Mouse (Mus musculus): ENCODE data around the gene Gm26620. TPM values are rescaled to one million over a fixed set of nuclear protein-coding genes. Genes with fewer than 3 reads are reported as not detected.
A peak's percentile ranks its signal among the peaks of the same experiment; 100 is the strongest.

Gene Gm26620
- total and polyA plus RNA-seq, 3 experiments, result 0.52 to 4.2 (median 1.9) TPM

GRCm38 (mm10) chr1:170882915-170883485 lies 1.9 kb upstream of the Gm26620 start:
- Histone ChIP-seq H3K4me1 (ENCODE audit: control insufficient read depth in 1 of 2, insufficient read depth in 2 of 2) (peaks cover 0 to 14% of the 10 kb centered on the region in 2 experiments; a peak in 2 of 4 replicates), H3K9ac (ENCODE audit: insufficient read depth, low read depth) (peak overlapping the region; percentile 16; the same call in 1 of the 2 replicates), H3K27ac (ENCODE audit: insufficient read depth, low read depth) (no peak overlapping the region), H3K79me2 (replicated peaks; ENCODE audit: control insufficient read depth, extremely low read depth, insufficient read depth, poor library complexity, severe bottlenecking) (peaks cover 35% of the 10 kb centered on the region), H3K4me3 (replicated peaks in 1 of 3; ENCODE audit: low read depth in 2 of 3, low read length in 2 of 3, poor library complexity in 1 of 3) (no peak overlapping the region), H3K9me3 (replicated peaks; ENCODE audit: low read length) (no peaks in the 10 kb centered on the region), H3K36me3 (replicated peaks in 1 of 2; ENCODE audit: control insufficient read depth in 1 of 2, insufficient read depth in 1 of 2, low read length in 1 of 2) (peaks cover 22 to 43% of the 10 kb centered on the region in 2 experiments), H3K4me2 (ENCODE audit: insufficient read depth, low read depth, poor library complexity, severe bottlenecking) (peak overlapping the region; percentile 40), H3K27me3 (replicated peaks) (no peaks in the 10 kb centered on the region)
- DNase-seq (ENCODE audit: extremely low read depth), result no peak
- dilution Hi-C loops (cut with MboI; ENCODE audit: extremely low pct_ligation_motif_present, extremely low pct_unique_long_range_greater_than_20kb, low sequenced_read_pairs), result no loop called here
- TF ChIP-seq NELFE (IDR thresholded peaks at IDR 0.05; ENCODE audit: low read depth, low read length) (no peak), RCOR1 (conservative IDR thresholded peaks at IDR 0.05; ENCODE audit: low read depth, low read length) (no peak), POLR2AphosphoS2 (IDR thresholded peaks at IDR 0.05; ENCODE audit: low read depth, low read length) (no peak), E2F4 (IDR thresholded peaks at IDR 0.05; ENCODE audit: insufficient replicate concordance, low read depth, low read length) (no peak), HCFC1 (IDR thresholded peaks at IDR 0.05; ENCODE audit: low read depth, low read length) (no peak), TBP (conservative IDR thresholded peaks at IDR 0.05; ENCODE audit: low read depth, low read length) (no peak), MEF2A (IDR thresholded peaks at IDR 0.05; ENCODE audit: borderline replicate concordance, low read depth, low read length) (no peak), ELF1 (IDR thresholded peaks at IDR 0.05; ENCODE audit: low read depth, low read length) (no peak), IRF4 (IDR thresholded peaks at IDR 0.05; ENCODE audit: low read depth, low read length) (no peak)
- in situ Hi-C loops (cut with MboI; ENCODE audit: low pct_ligation_motif_present, low pct_unique_long_range_greater_than_20kb, low sequenced_read_pairs), result no loop called here

DNA sequence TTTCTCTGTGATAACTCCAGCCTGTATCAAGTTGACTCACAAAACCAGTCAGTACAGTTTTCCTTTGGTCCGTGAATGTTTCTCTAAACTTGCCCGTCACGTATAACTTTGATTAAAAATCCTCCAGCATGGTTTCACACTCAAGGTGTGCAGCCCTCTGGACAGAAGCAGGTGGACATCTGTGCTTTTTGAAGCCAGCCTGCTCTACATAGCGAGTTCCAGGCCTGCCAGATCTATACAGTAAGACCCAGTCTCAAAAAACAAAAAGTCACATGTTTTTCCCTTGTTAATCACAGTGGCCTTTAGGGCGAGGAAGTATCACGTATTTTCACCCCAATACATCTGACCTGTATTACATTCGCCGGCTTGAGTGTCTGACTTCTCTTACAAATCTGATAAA lies 475 bp upstream of the Gm26620 start:
- peak; percentile 8; the same call in 1 of the 2 replicates for TF ChIP-seq MAX (IDR thresholded peaks at IDR 0.05; ENCODE audit: low read length)
- no peak for TF ChIP-seq CHD2 (IDR thresholded peaks at IDR 0.05; ENCODE audit: low read length)
- Histone ChIP-seq H3K27ac (ENCODE audit: insufficient read depth, low read depth) (no peak overlapping the region), H3K9me3 (replicated peaks; ENCODE audit: low read length) (no peaks in the 10 kb centered on the region), H3K4me3 (replicated peaks in 1 of 3; ENCODE audit: low read depth in 2 of 3, low read length in 2 of 3, poor library complexity in 1 of 3) (peak overlapping the region; percentile 62 to 99 (median 94)), H3K79me2 (replicated peaks; ENCODE audit: control insufficient read depth, extremely low read depth, insufficient read depth, poor library complexity, severe bottlenecking) (peaks cover 32% of the 10 kb centered on the region), H3K4me1 (ENCODE audit: control insufficient read depth in 1 of 2, insufficient read depth in 2 of 2) (peaks cover 3 to 19% of the 10 kb centered on the region in 2 experiments; a peak in 3 of 4 replicates), H3K27me3 (replicated peaks) (no peaks in the 10 kb centered on the region), H3K9ac (ENCODE audit: insufficient read depth, low read depth) (peak overlapping the region; percentile 83), H3K36me3 (replicated peaks in 1 of 2; ENCODE audit: control insufficient read depth in 1 of 2, insufficient read depth in 1 of 2, low read length in 1 of 2) (peaks cover 17 to 35% of the 10 kb centered on the region in 2 experiments), H3K4me2 (ENCODE audit: insufficient read depth, low read depth, poor library complexity, severe bottlenecking) (peak overlapping the region; percentile 96)
- DNase-seq (ENCODE audit: extremely low read depth), result no peak
- dilution Hi-C loops (cut with MboI; ENCODE audit: extremely low pct_ligation_motif_present, extremely low pct_unique_long_range_greater_than_20kb, low sequenced_read_pairs), result no loop called here
- in situ Hi-C loops (cut with MboI; ENCODE audit: low pct_ligation_motif_present, low pct_unique_long_range_greater_than_20kb, low sequenced_read_pairs), result no loop called here

- Histone ChIP-seq H3K9ac (ENCODE audit: insufficient read depth, low read depth) (peak overlapping the region; percentile 64), H3K4me3 (replicated peaks in 1 of 3; ENCODE audit: low read depth in 2 of 3, low read length in 2 of 3, poor library complexity in 1 of 3) (peak overlapping the region in 1 of 3 experiments; percentile 15), H3K27me3 (replicated peaks) (no peaks in the 10 kb centered on the region), H3K36me3 (replicated peaks in 1 of 2; ENCODE audit: control insufficient read depth in 1 of 2, insufficient read depth in 1 of 2, low read length in 1 of 2) (peaks cover 4 to 19% of the 10 kb centered on the region in 2 experiments), H3K4me1 (ENCODE audit: control insufficient read depth in 1 of 2, insufficient read depth in 2 of 2) (peaks cover 7 to 31% of the 10 kb centered on the region in 2 experiments), H3K79me2 (replicated peaks; ENCODE audit: control insufficient read depth, extremely low read depth, insufficient read depth, poor library complexity, severe bottlenecking) (peaks cover 32% of the 10 kb centered on the region), H3K4me2 (ENCODE audit: insufficient read depth, low read depth, poor library complexity, severe bottlenecking) (peak overlapping the region; percentile 86), H3K9me3 (replicated peaks; ENCODE audit: low read length) (no peaks in the 10 kb centered on the region), H3K27ac (ENCODE audit: insufficient read depth, low read depth) (no peak overlapping the region)
- TF ChIP-seq ETS1 (conservative IDR thresholded peaks at IDR 0.05; ENCODE audit: low read depth, low read length) (no peak), IRF4 (IDR thresholded peaks at IDR 0.05; ENCODE audit: low read depth, low read length) (no peak), CHD2 (IDR thresholded peaks at IDR 0.05; ENCODE audit: low read length) (peak; percentile 79), ZKSCAN1 (IDR thresholded peaks at IDR 0.05; ENCODE audit: borderline replicate concordance, low read depth, low read length) (no peak), MAX (IDR thresholded peaks at IDR 0.05; ENCODE audit: low read length) (peak; percentile 82), RAD21 (IDR thresholded peaks at IDR 0.05; ENCODE audit: low read depth, low read length) (no peak), MXI1 (IDR thresholded peaks at IDR 0.05; ENCODE audit: low read depth, low read length) (0 out of 2 replicates have a peak, but pooled peaks have one; percentile 12), MYC (IDR thresholded peaks at IDR 0.05; ENCODE audit: low read depth, low read length) (peak; percentile 80), EP300 (IDR thresholded peaks at IDR 0.05; ENCODE audit: low read length) (no peak)
- dilution Hi-C loops (cut with MboI; ENCODE audit: extremely low pct_ligation_motif_present, extremely low pct_unique_long_range_greater_than_20kb, low sequenced_read_pairs) (no loop called here), in situ Hi-C loops (cut with MboI; ENCODE audit: low pct_ligation_motif_present, low pct_unique_long_range_greater_than_20kb, low sequenced_read_pairs) (no loop called here)
- no peak for DNase-seq (ENCODE audit: extremely low read depth)
Measured at GRCm38 (mm10) chr1:170886044-170886458, 1.2 kb downstream of the Gm26620 start.

All from CH12.LX (cell line).